Mouse (Mus musculus) right cerebral cortex, postnatal 36 days (tissue): ENCODE data around the gene Rsph4a.
A peak's percentile ranks its signal among the peaks of the same experiment; 100 is the strongest.
"Not testable (repeated sequence)": the region's sequence is repeated elsewhere in the genome, so short reads cannot be mapped to it uniquely, and the experiment has no call there.

ENCODE experiments used
- DNase-seq, 2 experiments: peaks; one replicate each; pipeline ENCODE4 v3.0.0; 2022; ENCODE audit warnings: low spot score in 2 of 2, mixed read lengths in 1 of 2

The Rsph4a gene

GRCm38 (mm10) chr10:33904530-33905481 lies at the start of gene Rsph4a:
TSS of gene Rsph4a (plus strand) at chr10:33905111.
- DNase-seq, result peak; percentile 51 to 54

DNA sequence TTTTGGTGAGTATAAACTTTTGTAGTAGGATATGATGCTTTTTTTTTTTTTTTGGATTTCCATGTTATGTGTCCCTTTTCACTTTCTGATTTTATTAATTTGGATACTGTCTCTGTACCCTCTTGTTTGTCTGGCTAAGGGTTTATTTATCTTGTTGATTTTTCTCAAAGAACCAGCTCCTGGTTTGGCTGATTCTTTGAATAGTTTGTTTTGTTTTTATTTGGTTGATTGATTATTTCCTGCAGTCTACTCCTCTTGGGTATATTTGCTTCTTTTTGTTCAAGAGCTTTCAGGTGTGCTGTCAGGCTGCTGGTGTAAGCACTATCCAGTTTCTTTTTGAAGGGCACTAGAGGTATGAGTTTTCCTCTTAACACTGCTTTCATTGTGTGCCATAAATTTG lies 47.5 kb upstream of the Rsph4a start, which contains the start of gene Sult3a1:
TSS of gene Sult3a1 (plus strand) at position 301 of the 400 bp plus-strand sequence.
- DNase-seq, result no peak

DNA sequence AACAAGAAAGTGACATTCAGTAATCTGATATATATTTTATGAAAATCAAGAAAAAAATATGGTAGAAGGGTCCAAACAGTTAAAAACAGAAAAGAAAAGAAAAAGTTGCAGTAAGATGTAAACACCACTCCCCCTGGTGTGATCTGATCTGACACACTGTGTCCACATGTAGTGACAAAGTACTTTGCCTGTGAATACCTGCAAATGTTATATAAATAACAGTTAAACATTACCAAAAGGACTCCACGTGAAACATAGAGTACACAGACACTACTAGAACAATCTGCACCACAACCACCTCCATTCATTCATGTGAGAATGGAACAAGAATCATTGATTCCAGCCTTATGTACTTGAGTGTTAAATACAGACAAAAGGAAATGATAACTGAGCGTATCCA lies 38.9 kb upstream of the Rsph4a start:
- DNase-seq, result no peak

- no peak for DNase-seq
These were observed 34.5 kb upstream of the Rsph4a start for GRCm38 (mm10) chr10:33870441-33870840.

DNA sequence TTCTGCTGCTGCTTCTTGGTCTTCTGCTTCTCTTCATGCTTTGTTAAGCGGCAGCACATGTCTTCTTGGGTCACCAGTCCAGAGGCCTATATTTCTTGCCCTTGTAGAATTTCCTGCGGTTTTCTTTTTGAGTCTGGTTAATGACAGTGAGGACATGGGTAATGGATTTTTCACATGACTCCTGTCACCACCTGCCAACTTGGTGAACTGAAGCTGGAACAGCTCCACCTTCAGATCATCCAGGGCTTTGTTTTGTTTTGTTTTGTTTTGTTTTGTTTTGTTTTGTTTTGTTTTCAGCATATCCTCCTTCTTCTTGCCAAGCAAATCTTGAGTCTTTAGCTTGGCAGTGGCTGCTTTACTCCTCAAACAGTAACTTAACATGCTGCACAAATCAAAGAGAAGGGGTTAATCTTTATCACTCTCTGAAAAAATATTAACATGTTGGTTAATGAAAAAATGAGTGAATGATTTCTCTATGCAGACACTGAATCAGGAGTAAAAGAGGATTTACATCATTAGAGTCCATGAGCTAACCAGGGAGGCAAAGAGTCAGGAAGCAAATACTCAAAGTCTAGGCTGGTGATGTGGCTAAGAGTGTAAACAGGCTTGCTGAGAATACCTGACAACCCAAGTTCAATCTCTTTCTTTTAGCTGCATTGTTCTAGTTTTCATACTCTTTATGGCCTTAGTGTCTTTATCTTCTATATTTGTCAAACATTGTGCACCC lies 32.1 kb upstream of the Rsph4a start:
- no peak for DNase-seq

GRCm38 (mm10) chr10:33882411-33882810 lies 22.5 kb upstream of the Rsph4a start:
- DNase-seq, result not testable (repeated sequence)

- not testable (repeated sequence) for DNase-seq
These were observed 3.4 kb upstream of the Rsph4a start for GRCm38 (mm10) chr10:33901520-33901919.

- no peak for DNase-seq
These were observed 578 bp downstream of the Rsph4a start for GRCm38 (mm10) chr10:33905489-33905888.

- DNase-seq, result no peak
These were observed 35.8 kb downstream of the Rsph4a start for GRCm38 (mm10) chr10:33940702-33941101.

GRCm38 (mm10) chr10:33945390-33945789 lies 40.5 kb downstream of the Rsph4a start:
- no peak for DNase-seq

DNA sequence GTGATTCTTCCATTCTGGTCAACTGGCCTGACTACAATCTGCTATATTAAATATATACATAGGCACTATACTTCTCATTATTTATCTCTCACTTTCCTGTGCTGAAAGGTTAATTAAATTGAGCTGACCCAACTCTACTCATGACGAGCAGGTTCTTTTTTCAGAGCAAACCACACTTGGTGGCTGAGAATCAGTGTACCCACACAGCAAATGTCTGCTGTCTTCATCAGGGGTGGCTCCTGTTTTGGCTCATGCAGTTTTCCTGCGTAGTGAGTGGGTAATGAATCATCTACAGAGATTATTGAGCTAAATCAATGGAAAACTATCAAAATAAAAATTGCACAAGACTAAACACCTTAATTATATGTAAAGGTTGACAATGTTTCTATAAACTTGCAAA lies 41.4 kb downstream of the Rsph4a start:
- no peak for DNase-seq

GRCm38 (mm10) chr10:33950803-33951583 lies 46.1 kb downstream of the Rsph4a start, which contains the start of gene Zup1:
TSS of gene Zup1 (minus strand) at chr10:33951269.
- peak; percentile 77 for DNase-seq

GRCm38 (mm10) chr10:33952509-33952908 lies 47.6 kb downstream of the Rsph4a start:
- DNase-seq, result no peak
